Mouse (Mus musculus) 3T3-L1 (cell line): Measurements from ENCODE around the gene Wdr6.

Source experiments
- DNase-seq: peaks from one replicate; pipeline ENCODE4 v3.0.0-alpha.2; 2015; ENCODE audit warnings: low read depth, low spot score

Wdr6 gene

GRCm38 (mm10) chr9:108573774-108574690 is 4.5 kb downstream of the Wdr6 start:
- peak; percentile 60 for DNase-seq

- no peak for DNase-seq
Measured at GRCm38 (mm10) chr9:108572321-108572720, 6.2 kb downstream of the Wdr6 start.

GRCm38 (mm10) chr9:108571401-108571973 is 7.1 kb downstream of the Wdr6 start:
- DNase-seq, result no peak

- DNase-seq, result peak; percentile 89
Measured at GRCm38 (mm10) chr9:108570207-108570896, 8.2 kb downstream of the Wdr6 start.

GRCm38 (mm10) chr9:108569381-108570206 is 8.9 kb downstream of the Wdr6 start, which contains the start of gene Dalrd3:
TSS of gene Dalrd3 (plus strand) at chr9:108569886.
- DNase-seq, result peak; percentile 95

GRCm38 (mm10) chr9:108568511-108568921 is 10.0 kb downstream of the Wdr6 start:
- DNase-seq, result no peak

- DNase-seq, result peak; percentile 47
Measured at GRCm38 (mm10) chr9:108567931-108568419, 10.6 kb downstream of the Wdr6 start.

GRCm38 (mm10) chr9:108566815-108567776 is 11.4 kb downstream of the Wdr6 start, which contains the start of gene Ndufaf3:
TSS of gene Ndufaf3 (minus strand) at chr9:108567434.
- DNase-seq, result peak; percentile 93

GRCm38 (mm10) chr9:108565881-108566814 is 12.4 kb downstream of the Wdr6 start:
- DNase-seq, result peak; percentile 27

- DNase-seq, result no peak
Measured at GRCm38 (mm10) chr9:108564131-108564530, 14.4 kb downstream of the Wdr6 start.

GRCm38 (mm10) chr9:108563671-108564070 is 14.9 kb downstream of the Wdr6 start:
- no peak for DNase-seq

- peak; percentile 97 for DNase-seq
Measured at GRCm38 (mm10) chr9:108560227-108560841, 18.2 kb downstream of the Wdr6 start, which contains the start of gene Impdh2. TSS of gene Impdh2 (plus strand) at chr9:108560286.

GRCm38 (mm10) chr9:108559169-108559568 is 19.4 kb downstream of the Wdr6 start:
- DNase-seq, result no peak

GRCm38 (mm10) chr9:108546875-108547274 is 31.7 kb downstream of the Wdr6 start:
- DNase-seq, result no peak

GRCm38 (mm10) chr9:108545986-108546385 is 32.6 kb downstream of the Wdr6 start:
- DNase-seq, result no peak

GRCm38 (mm10) chr9:108540846-108541245 is 37.7 kb downstream of the Wdr6 start:
- no peak for DNase-seq

- no peak for DNase-seq
Measured at GRCm38 (mm10) chr9:108531496-108531895, 47.0 kb downstream of the Wdr6 start.

GRCm38 (mm10) chr9:108530954-108531353 is 47.6 kb downstream of the Wdr6 start:
- no peak for DNase-seq
